Mouse (Mus musculus) ES-E14 (cell line): Measurements from ENCODE around the gene Cfap97d1. TPM values are rescaled to one million over a fixed set of nuclear protein-coding genes. Genes with fewer than 3 reads are reported as not detected.
A peak's percentile ranks its signal among the peaks of the same experiment; 100 is the strongest.

Experiments used
- DNase-seq: peaks from one replicate; pipeline ENCODE4 v3.0.0-alpha.2; 2013; ENCODE audit warnings: low read depth, low spot score
- H3K27ac ChIP-seq: 2 replicates; pipeline ENCODE4 v1.5.1; 2012; ENCODE audit warnings: low read depth, mild to moderate bottlenecking, low read length, moderate library complexity, mixed read lengths; ENCODE audit not compliant: poor library complexity, insufficient read depth, severe bottlenecking
- H3K36me3 ChIP-seq: 2 replicates; pipeline ENCODE4 v1.6.1; 2012; ENCODE audit warnings: mild to moderate bottlenecking, low read length, moderate library complexity, mixed read lengths; ENCODE audit not compliant: control insufficient read depth, poor library complexity, insufficient read depth, severe bottlenecking
- H3K4me1 ChIP-seq, 2 experiments: fragments of 150-350 bp in 1 of 2; sonication (generic) in 1 of 2; 2 replicates each; pipeline ENCODE4 v1.6.1; 2012; ENCODE audit warnings: low read length in 2 of 2, mild to moderate bottlenecking in 1 of 2, mixed read lengths in 1 of 2; ENCODE audit not compliant: control insufficient read depth in 2 of 2, insufficient read depth in 2 of 2, poor library complexity in 1 of 2
- H3K4me3 ChIP-seq, 2 experiments: fragments of 150-350 bp in 1 of 2; sonication (generic) in 1 of 2; 2 replicates each; pipeline ENCODE4 v1.5.1; 2012; ENCODE audit warnings: low read length in 2 of 2, low read depth in 1 of 2, mild to moderate bottlenecking in 1 of 2, mixed read lengths in 1 of 2; ENCODE audit not compliant: insufficient read depth in 1 of 2, poor library complexity in 1 of 2, severe bottlenecking in 1 of 2
- H3K9ac ChIP-seq: 2 replicates; pipeline ENCODE4 v1.6.1; 2012; ENCODE audit warnings: low read depth, mild to moderate bottlenecking, low read length, mixed read lengths; ENCODE audit not compliant: poor library complexity, insufficient read depth, severe bottlenecking
- H3K9me3 ChIP-seq: fragments of 150-350 bp; sonication (generic); 2 replicates; pipeline ENCODE4 v1.6.1; 2012; ENCODE audit warnings: low read depth, mild to moderate bottlenecking, low read length; ENCODE audit not compliant: control insufficient read depth, insufficient read depth
- CHD2 ChIP-seq: IDR thresholded peaks from 2 replicates; pipeline ENCODE4 v1.6.1; 2014; ENCODE audit warnings: mild to moderate bottlenecking, low read depth, low read length, inconsistent platforms
- HCFC1 ChIP-seq: IDR thresholded peaks from 2 replicates; pipeline ENCODE4 v1.6.1; 2012; ENCODE audit warnings: low read length, inconsistent platforms, borderline replicate concordance; ENCODE audit not compliant: insufficient read depth
- MAFK ChIP-seq: IDR thresholded peaks from 2 replicates; pipeline ENCODE4 v1.6.1; 2014; ENCODE audit warnings: mild to moderate bottlenecking, low read depth, low read length, inconsistent platforms; ENCODE audit not compliant: insufficient read depth
- ZC3H11A ChIP-seq: IDR thresholded peaks from 2 replicates; pipeline ENCODE4 v1.6.1; 2012; ENCODE audit warnings: low read depth, mild to moderate bottlenecking, inconsistent platforms, low read length, borderline replicate concordance
- ZNF384 ChIP-seq: IDR thresholded peaks from 2 replicates; pipeline ENCODE4 v1.6.1; 2012; ENCODE audit warnings: low read depth, low read length, inconsistent platforms
- in situ Hi-C, 2 experiments: fragments of 600-800 bp; cut with MboI; formaldehyde crosslinking; loops; one replicate each; pipeline ENCODE4 v1.15.1; 2025; ENCODE audit warnings: low sequenced_read_pairs in 2 of 2, inconsistent platforms in 1 of 2; ENCODE audit not compliant: unreplicated experiment in 2 of 2
- total RNA-seq: library from RNA; depleted of rRNA; stranded (reverse); fragments of 300-350 nt; gene quantifications from 2 replicates; pipeline ENCODE4 v1.2.3, GENCODE M21; 2012

The Cfap97d1 gene
- total RNA-seq, 1 experiment, result not detected

DNA sequence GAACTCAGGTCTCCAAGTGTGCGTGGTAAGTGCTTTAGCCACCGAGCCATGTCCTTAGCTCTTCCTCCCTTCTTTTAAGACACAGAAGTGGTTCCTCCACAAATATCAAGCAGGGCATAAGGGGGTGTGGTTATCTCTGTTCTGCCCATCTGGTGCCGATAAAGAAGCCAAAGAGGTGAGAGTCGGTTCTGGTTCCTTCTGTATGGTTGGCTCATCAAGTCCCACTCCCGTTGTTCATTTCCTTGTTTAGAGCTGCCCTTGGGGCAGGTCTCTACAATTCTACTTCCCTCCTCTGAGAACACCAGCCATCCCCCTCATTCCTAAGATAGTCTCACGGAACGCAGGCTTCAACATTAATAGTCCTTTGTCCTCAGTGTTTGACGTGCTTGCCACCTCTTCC is 10.0 kb downstream of the Cfap97d1 start:
- no peak overlapping the region for H3K9ac ChIP-seq
- H3K9me3 ChIP-seq, result no peaks in the 10 kb centered on the region
- no peak overlapping the region for H3K27ac ChIP-seq
- H3K4me3 ChIP-seq, result no peak overlapping the region
- no peak for DNase-seq
- in situ Hi-C loops, result no loop called here
- no peak for TF ChIP-seq ZNF384
- no peak for TF ChIP-seq ZC3H11A
- no peak for TF ChIP-seq HCFC1
- no peak for TF ChIP-seq CHD2
- H3K36me3 ChIP-seq, result no peaks in the 10 kb centered on the region
- no peaks in the 10 kb centered on the region for H3K4me1 ChIP-seq

DNA sequence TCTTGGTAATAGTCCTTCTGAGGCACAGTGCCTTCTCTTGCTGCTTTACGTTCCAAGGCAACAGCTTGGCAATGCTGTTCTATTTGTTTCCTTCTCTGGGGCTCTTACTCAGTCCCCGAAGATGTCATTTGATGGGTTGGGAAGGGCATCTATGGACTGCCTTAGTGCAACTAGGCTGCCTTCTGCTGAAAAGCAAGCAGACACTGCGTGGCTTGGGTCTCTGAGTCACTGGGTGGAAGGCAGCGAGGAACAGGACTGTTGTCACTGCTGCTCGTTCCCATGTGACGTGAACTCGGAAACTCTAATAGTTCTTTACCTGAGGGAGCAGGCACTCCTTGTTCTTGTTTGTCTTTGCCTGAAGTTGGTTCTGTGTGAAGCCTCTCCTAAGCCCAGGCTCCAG is 11.9 kb downstream of the Cfap97d1 start:
- H3K4me1 ChIP-seq, result no peaks in the 10 kb centered on the region
- H3K9ac ChIP-seq, result no peak overlapping the region

DNA sequence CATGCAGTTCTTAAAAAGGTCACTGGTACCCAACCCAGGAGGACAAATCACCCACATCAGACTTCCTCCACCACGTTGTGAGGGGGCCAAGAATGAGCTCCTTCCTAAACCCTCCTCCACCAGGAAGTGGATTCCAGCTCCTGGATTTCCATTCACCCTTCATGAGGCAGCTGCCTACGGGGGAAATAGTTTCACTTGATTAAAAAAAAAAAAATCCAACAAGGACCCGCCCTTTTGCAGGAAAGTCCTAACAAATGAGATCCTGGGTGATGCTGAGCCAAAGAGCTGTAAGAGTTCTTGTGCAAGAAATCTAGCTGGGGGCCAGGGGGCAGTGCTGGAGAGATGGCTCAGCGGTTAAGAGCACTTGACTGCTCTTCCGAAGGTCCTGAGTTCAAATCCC is 14.2 kb downstream of the Cfap97d1 start:
- H3K9ac ChIP-seq, result no peak overlapping the region
- in situ Hi-C loops, result no loop called here

More for the DNA sequence above, 11.9 kb downstream of the Cfap97d1 start:
- no peak for TF ChIP-seq ZNF384
- no peak for TF ChIP-seq HCFC1
- TF ChIP-seq CHD2, result no peak
- no peak for TF ChIP-seq MAFK
- TF ChIP-seq ZC3H11A, result no peak
- no peak overlapping the region for H3K4me3 ChIP-seq
- no peaks in the 10 kb centered on the region for H3K9me3 ChIP-seq
- no peak overlapping the region for H3K27ac ChIP-seq
- DNase-seq, result no peak
- in situ Hi-C loops, result no loop called here
- peaks cover 5% of the 10 kb centered on the region; the same call in 1 of the 2 replicates for H3K36me3 ChIP-seq

DNA sequence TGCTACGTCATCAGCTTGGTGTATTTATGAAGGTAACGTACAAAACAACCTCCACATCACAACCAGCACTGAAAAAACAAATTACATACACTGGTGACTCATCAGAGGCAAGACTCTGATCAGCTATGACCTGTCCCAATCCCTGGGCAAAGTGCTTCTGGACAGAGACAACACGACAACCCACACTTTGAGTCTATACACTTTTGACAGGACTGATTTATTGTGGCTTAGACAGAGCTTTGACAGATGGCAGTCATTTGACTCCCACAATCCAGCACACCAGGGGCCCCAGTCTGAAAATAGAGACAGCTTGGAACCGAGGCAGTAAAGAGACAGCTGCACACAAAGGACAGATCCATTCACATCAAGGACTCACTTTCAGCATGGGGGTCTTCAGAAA is 15.4 kb downstream of the Cfap97d1 start:
- H3K36me3 ChIP-seq, result peaks cover 7% of the 10 kb centered on the region; the same call in 1 of the 2 replicates
- H3K9me3 ChIP-seq, result no peaks in the 10 kb centered on the region
- no peak overlapping the region for H3K27ac ChIP-seq
- H3K4me3 ChIP-seq, result no peak overlapping the region
- no peak overlapping the region for H3K9ac ChIP-seq
- TF ChIP-seq MAFK (no peak), ZC3H11A (no peak), CHD2 (no peak), ZNF384 (no peak), HCFC1 (no peak)
- in situ Hi-C loops, result no loop called here
- no peak for DNase-seq
- H3K4me1 ChIP-seq, result no peaks in the 10 kb centered on the region

More for the DNA sequence above, 14.2 kb downstream of the Cfap97d1 start:
- no peak for DNase-seq
- Histone ChIP-seq H3K4me3 (no peak overlapping the region), H3K27ac (no peak overlapping the region), H3K4me1 (no peaks in the 10 kb centered on the region), H3K9me3 (no peaks in the 10 kb centered on the region), H3K36me3 (peaks cover 7% of the 10 kb centered on the region; the same call in 1 of the 2 replicates)
- TF ChIP-seq HCFC1 (no peak), ZNF384 (peak; percentile 63)

GRCm38 (mm10) chr11:102004251-102004650 is 20.2 kb downstream of the Cfap97d1 start:
- Histone ChIP-seq H3K36me3 (peaks cover 11% of the 10 kb centered on the region; the same call in 1 of the 2 replicates), H3K9ac (no peak overlapping the region), H3K9me3 (no peaks in the 10 kb centered on the region), H3K27ac (no peak overlapping the region), H3K4me1 (no peaks in the 10 kb centered on the region), H3K4me3 (no peak overlapping the region)
- peak; percentile 59 for DNase-seq
- in situ Hi-C loops, result no loop called here
- TF ChIP-seq ZC3H11A (no peak), CHD2 (no peak), HCFC1 (no peak), ZNF384 (no peak), MAFK (no peak)
